Mouse (Mus musculus): Measurements from ENCODE around the gene Nr1i3. TPM values are rescaled to one million over a fixed set of nuclear protein-coding genes. Genes with fewer than 3 reads are reported as not detected.
A peak's percentile ranks its signal among the peaks of the same experiment; 100 is the strongest.

The Nr1i3 gene
- total RNA-seq, 2 experiments from 2014 or later = 0.13 TPM; not detected in 1

DNA sequence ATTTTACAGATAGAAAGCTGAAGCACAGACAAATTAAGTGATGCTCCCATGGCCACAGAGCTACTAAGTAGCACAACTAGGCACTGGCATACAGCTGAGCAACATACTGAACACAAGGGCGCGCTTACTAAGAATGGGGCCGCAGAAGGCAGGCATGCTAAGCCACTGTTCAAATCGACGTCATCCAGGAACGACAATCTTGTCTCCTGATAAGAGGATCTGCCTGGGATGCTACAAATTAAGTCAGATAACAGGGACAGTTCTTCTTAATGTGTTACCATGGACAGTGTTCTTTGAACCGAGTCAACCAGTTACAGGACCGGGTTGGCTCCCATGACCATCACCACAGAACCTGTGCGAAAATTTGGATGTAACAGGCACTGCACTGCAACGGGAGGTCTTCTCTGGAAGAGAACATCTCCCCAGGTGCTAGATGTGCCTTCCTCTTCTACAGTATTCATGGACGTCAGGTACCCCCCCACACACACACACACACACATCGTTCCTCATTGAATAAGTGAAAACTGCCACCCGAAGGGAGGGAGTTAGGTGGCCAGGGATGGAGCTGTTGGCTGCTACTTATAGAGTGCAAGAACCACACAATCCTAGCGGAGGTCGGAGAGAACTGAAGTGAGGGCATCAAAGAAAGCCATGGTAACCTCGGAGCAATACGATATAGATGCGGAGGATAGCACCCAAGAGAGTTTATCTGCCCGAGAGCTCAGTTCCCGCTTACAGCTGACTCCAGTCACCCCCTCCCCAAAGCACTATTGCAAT, 18.5 kb upstream of the Nr1i3 start:
- DNase-seq = no peak

DNA sequence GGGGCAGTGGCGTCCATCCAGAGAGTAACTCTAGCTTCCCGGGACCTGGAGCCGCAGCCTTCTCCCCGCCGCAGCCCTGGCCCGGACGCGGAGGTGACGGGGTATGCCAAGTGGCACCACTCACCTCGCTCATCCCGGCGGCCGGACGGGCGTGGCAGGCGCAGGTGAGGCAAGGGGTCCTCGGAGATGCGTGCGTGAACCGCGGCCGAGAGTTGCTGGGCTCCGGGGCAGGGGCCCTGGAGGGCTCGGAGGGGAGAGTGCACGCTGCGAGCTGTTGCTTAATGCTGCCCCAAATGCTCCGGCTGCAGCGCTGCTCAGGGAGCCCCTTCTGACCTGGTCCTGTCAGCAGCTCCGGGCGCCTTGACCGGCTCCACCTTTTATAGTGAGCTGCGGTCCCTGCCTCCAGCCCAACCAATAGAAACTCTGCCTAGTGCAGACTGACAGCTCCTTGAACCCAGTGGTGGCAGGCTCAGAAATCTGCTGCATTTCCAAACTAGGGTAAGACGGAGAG, 17.8 kb upstream of the Nr1i3 start, which contains the start of gene Pcp4l1:
TSS of gene Pcp4l1 (minus strand) at position 382 of the 511 bp plus-strand sequence.
- DNase-seq = peak; percentile 77 to 80

DNA sequence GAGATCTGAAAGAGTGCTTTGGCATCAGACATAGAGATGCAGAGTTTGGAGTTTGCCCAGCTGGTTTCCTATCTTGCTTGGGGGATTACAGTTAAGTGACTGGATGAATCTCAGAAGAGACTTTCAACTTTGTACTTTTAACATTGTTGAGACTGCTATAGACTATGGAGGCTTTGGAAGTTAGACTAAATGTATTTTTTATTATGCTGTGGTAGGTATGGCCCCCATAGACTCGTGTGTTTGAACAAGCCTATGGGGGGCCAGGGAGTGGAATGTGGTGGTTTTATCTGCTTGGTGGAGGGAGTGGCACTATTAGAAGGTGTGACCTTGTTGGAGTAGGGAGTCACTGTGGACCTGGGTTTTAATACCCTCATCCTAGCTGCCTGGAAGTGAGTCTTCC, 14.2 kb upstream of the Nr1i3 start:
- DNase-seq = no peak

DNA sequence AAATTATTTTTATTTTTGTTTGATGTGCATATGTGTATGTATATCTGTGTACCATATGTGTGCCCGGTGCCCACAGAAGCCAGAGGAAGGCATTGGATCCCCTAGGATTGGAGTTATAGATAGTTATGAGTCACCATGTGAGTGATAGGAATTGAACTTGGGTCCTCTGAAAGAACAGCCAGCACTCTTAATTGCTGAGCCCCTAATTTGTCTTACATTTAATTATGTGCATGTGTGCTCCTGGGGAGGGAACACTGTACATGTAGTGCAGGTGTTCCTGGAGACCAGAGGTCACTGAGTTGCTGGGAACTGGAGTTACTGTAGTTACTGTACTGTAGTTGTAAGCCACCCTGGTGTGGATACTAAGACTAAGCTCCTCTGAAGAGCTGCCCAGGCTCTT, 13.0 kb upstream of the Nr1i3 start:
- no peak for DNase-seq

DNA sequence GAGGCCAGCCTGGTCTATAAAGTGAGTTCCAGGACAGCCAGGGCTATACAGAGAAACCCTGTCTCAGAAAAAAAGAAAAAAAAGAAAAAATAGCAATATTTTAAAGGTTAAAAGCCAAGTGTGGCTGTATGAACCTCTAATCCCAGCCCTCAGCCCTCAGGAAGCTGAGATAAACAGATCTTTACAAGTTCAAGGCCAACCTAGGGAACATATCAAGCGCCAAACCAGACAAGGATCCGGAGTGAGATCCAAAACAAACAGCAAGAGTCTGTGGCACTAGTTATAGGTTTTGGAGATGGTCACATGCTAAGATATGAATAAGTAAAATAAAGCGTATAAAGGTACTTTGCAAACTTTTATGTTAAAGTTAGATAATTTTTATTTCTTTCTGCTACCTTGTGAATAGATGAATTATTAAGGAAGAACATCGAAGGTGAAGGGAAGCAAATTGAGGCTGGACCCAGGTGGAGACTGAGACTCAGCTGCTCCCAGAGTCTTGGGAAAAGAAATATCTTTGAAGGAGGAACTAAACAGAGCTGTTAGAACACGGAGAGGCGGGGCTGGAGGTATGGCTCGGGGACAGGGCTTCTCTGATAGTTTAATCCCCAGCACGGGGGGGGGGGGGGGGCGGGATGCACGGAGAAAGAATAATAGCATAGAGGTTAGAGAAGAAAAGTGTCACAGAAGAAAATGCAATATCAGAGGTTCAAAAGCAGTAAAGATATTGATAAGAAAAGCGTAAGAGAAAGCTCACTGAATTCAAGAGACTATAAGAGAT, 10.1 kb upstream of the Nr1i3 start:
- no peak for DNase-seq

DNA sequence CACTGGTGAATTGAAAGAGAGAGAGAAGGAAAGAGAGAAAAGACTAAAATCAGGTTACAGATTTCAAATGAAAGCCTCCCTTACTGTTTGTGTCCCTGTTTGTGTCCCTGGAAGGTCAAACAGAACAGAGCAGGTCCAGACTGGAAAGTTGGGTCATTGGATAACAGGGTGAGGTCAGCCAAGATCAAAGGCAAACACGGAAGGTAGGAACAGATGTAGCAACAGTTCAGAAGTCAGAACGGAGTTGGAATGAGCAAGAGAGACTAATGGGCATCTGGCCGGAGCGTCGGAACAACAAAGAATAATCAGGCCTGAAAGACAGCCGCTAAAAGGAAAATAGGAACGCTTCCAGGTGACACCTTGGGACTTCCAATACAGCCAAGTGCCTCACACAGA, 9.5 kb upstream of the Nr1i3 start:
- no peak for DNase-seq

DNA sequence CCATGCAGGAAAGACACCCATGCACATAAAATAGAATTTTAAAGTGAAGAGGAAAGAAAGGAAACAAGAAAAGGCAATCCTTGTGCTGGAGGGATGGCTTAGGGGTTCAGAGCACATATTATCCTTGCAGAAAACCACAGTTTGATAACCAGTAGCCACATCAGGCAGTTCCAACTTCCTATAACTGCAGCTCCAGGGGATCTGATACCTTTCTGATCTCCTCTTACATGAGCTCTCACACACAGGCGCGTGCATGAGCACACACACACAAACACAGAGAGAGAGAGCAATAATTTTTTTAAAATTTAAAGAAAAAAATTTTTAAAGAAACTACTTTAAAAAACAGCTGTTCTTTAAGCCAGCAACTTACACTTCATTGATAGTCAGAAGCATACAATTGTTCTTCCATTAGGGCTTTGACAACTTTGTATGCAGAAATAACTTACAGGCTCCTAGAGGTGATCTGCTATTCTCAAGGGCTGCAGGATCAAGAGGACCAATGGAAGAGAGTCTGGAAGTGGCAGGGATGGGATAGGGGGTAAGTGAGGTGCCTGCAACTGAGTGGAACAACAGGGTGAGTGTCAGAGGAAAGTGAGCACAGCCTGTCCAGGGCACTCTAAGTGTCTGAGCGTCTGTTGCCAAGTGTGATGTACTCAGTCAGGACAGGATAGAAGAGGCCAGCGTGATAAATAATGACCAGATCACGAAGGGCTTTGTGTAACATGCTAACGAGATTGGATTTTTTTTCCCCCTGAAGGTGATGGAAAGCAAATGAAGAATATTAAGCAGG, 7.9 kb upstream of the Nr1i3 start:
- no peak for DNase-seq

DNA sequence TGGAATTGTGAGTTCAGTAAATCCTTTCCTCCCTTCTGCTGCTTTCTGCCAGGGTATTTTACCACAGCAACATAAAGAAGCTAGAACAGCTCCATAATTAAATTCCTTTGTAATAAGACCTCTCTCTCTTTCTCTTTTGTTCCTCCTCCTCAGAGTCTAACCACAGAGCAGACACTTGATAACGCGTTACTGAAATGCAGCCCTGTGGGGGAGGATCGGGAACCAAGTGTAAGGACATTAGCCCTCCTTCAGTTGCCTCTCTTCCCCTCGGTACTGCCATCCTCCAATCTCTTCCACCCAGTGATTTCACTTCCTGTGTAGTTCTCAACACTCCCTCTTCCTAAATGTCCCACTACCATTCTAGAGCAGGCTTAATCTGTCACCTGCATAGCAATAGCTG, 4.4 kb upstream of the Nr1i3 start:
- DNase-seq = no peak

DNA sequence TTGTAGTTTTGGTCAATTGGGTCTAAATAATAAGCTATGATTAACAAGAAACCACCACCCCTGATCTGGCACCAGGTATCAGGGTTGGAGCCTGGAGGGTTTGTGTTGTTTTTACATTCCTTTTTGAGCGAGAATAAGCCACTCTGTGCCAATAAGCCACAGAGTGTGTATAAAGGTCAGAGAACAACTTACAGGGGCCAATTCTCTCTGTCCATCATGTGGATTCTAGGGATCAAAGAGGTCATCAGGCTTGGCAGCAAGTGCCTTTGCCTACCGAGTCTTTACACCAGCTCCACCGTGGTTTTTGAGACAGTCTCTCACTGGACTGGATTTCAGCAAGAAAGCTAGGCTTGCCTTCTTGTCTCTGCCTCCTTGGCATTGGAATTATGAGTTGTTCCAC, 916 bp upstream of the Nr1i3 start:
- no peak for DNase-seq

DNA sequence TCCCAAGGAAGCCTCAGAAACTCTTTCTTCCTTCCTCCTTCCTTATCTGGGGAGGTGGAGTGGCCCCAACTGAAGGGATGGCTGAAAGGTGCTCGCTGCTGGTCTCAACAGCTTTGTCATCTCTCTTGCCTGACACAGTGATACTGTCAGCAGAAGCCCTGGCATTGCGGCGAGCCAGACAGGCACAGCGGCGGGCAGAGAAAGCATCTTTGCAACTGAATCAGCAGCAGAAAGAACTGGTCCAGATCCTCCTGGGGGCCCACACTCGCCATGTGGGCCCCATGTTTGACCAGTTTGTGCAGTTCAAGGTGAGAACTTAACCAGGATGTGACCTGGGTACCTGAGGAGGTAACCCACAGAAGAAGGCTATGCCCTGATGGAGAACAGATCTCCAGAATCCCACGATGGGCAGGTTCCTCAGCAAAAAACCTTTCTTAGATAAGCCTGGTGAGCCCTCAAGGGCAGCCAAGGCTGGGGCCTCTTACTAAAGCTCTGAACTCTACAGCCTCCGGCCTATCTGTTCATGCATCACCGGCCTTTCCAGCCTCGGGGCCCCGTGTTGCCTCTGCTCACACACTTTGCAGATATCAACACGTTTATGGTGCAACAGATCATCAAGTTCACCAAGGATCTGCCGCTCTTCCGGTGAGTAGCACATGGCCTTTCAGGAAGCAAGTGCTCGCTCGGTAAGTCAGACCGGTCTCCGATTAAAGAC, 2.6 kb downstream of the Nr1i3 start:
- DNase-seq = no peak

DNA sequence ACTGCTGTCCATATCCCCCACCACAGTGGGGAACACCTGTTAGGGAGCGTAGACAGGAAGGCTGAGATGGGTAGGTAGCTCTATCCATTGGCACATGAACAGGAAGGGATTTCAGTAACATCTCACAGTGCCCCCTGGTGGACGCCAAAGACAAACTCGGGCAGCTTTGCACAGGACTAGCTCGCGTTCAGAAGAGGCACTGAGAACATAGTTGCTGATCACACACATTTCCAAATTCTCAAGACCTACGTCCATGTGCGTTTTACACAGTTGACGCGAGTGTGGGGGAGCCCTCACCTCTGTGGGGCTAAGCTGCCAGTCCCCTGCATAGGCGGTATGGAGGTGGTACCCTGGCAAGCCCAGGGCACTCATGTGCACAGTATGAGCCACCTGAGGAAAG, 7.1 kb downstream of the Nr1i3 start:
- peak; percentile 88 to 92 for DNase-seq

DNA sequence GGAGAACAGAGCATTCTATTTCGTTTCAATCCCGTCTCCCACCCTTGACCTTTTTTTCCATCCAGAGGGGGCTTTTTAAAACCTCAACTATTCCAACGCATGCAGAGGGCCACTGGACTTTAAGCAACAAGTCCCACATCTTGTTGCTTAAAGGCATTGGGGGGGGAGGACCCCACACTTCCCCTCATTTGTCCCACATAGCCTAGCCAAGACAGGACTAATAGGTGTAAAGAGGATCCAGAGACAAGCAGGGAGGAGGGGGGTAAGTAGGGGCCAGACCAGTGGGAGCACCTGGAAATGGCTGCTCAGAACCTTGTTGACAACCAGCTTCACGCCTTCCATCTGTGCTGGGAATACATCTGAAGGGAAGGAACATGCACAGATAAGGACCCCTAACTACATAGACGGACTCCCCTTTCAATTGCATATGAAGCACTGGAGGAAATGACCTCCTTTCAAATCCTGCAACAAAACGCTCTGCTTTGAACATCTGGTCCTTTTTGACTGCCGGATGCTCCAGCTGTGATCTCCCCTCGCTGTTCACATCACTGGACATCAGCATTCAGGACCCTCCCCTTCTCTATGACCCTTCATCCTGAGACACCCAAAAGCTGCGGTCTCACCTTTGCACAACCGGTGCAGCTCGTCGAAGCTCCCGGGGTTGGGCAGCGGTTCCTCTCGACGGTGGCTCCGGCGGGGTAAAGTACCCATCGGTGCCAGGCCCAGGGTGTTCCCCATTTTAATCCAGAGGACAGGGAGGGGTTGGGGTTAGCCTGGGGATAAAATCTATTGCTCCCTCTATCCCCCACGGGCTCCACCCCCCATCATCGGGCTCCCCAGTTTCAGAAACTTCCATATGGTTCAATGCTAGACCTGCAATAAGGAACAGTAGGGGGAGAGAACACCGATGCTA, 7.8 kb downstream of the Nr1i3 start:
- peak; percentile 27 to 35 for DNase-seq

DNA sequence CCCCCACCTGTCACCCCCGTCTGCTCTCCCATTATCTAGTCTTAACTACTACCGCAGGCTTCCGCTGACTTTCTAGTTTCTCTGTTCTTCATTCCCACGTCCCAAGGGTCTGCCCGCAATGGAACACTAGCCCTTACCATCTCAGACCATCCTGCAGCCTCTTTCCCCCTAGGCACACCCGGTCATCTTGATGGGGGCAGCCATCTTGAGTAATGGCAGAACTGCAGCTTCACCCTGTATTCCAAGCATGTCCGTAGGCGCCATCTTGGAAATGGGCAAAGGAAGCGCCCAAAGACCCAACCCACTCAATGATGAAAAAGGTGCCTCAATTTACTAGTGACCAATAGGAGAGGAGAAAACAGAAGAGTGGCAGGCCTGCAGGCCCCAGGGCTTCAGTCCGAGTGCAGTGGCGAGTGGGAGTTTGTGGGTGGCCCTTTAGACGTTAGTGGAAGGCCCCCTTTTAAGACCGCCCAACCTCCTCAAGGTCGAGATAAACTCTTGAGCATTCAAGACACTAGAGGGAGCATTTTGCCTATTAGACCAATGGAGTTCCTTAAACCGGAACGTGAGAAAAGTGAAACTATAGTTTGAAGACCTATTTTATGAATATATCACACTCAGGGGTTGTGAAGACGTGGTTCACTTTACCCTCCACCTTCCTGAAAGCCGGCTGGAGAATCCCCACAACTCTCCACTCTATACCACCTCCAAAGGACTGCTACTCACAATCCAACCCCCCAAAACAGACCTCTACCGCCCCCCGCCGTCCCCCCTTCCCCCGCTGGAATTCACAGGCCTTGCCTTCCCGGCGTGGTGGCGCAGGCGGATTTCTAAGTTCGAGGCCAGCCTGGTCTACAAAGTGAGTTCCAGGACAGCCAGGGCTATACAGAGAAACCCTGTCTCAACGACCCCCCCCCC, 8.7 kb downstream of the Nr1i3 start, which contains the start of gene Tomm40l:
TSS of gene Tomm40l (minus strand) at position 277 of the 918 bp plus-strand sequence.
- peak; percentile 91 to 93 for DNase-seq

DNA sequence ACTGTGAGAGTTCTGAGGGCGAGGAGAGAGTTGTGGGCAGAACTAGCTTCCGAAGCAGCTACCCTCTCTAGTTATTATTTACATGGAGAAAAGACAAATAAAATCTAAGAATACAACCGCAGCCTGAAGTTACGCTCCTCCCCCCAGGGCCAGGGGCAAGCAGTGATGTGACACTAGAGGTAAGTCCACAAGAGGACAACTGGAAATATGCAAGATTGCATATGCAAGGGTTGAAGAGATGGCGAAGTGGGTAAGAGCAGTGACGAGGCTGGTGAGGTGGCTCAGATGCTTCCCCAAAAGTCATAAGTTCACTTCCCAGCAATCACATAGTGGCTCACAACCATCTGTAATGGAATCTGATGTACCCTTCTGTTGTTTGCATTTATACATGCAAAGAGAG, 9.4 kb downstream of the Nr1i3 start:
- no peak for DNase-seq

DNA sequence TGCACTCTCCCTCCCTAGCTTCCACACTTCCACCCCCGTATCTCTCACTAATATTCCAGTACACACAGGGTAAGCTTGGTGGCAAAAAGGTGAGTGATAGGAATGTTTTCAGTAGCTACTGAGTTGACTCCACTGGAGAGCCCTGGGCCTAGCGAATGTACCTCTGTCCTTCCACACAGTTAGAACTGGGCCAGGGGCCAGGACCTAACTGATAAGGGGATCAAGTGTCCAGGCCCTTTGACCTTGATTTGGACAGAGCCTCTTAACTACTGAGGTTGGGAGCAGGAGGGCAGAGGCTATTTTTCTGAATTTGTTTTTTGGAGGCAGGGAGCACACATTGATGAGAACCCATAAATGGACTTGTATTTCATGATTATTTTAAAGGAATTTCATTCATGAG, 10.0 kb downstream of the Nr1i3 start:
- peak; percentile 76 to 80 for DNase-seq

DNA sequence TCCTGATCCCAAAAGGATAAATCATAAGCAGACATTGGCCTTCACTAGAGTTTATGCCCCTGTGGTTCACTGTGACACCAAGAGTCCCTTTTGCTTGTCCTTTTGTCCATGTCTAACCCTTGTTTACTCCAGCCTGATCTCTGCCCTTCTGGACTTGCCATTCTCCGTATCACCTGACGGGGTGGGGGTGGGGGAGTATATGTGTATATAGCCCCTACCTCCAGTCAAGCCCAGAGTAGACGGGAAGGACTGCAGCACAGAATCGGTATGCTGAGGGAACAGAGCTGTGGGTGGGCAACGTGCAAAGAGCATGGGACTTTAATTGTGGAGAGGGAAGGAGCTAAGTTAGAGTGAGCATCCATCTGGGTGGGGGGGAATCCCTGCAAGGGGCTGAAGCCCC, 11.1 kb downstream of the Nr1i3 start, which contains the start of gene Apoa2:
TSS of gene Apoa2 (plus strand) at position 198 of the 400 bp plus-strand sequence.
- DNase-seq = no peak

DNA sequence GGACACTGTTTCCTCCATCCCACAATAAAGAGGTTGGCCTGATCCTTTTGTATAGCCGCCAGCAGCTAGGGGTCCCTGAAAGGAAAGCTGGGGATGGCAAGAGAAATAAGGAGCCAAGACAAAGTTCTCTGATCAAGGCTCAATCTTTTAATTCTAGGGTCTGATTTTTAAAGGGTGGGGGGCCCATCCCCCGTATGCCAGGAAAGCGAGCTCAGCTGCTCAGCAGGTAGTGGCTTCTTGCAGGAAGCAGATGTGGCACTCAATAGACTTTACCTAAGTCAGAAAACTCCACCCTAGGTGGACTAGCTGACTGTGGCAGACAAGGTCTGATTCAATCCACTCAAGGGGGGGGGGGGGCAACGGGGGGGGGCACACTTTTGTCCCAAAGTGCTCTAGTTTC, 13.0 kb downstream of the Nr1i3 start:
- no peak for DNase-seq

DNA sequence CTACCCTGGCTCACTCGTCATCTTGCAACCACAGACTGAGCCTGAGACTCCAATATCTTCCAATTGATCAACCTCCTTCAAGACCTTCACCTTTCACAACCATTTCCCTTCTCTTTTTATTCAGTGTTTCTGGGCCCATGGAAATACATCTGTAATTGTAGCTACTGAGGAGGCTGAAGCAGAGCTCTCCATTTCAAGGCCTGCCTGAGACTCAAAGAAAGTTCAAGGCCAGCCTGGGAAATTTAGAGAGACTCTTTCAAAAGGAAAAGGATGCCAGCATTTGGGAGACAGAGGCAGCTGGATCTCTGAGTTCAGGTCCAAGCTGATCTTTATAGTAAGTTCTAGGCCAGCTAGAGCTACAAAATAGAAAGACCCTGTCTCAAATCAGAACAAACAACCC, 14.1 kb downstream of the Nr1i3 start:
- peak in 1 of 2 experiments; percentile 28 for DNase-seq

DNA sequence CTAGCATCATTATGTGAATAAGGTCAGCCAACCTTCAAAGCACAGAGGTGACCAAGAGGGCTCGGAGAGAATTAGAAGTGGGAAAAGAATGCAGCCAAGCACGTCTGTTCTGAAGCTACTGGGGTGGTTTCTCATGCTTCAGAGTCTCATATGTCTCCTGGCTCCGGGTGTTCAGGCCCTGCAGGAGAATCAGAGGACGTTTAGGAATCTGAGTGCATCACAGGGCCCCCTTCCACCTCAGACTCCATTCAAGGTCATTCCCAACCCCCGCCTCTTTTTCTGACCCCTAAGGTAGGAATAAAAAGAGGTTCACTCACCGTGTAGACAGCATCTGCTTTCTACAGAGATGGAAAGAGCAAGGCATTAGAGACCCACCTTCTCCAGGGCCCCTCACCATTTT, 16.0 kb downstream of the Nr1i3 start:
- DNase-seq = no peak

Data from adrenal gland, postnatal 36 days (tissue).